Mouse (Mus musculus): Measurements from ENCODE around the gene Copz2. TPM values are rescaled to one million over a fixed set of nuclear protein-coding genes. Genes with fewer than 3 reads are reported as not detected.
A peak's percentile ranks its signal among the peaks of the same experiment; 100 is the strongest.

Copz2 gene
- total RNA-seq, 2 experiments from 2014 or later: 57.4 to 63.3 TPM

- DNase-seq: peak; percentile 30 to 55
These were observed 53.3 kb downstream of the Copz2 start for GRCm38 (mm10) chr11:96902639-96903635.

- no peak for DNase-seq
These were observed 56.9 kb downstream of the Copz2 start for GRCm38 (mm10) chr11:96906431-96907161.

GRCm38 (mm10) chr11:96908594-96908993, 58.9 kb downstream of the Copz2 start:
- DNase-seq: no peak

- DNase-seq: peak; percentile 79 to 80
These were observed 60.3 kb downstream of the Copz2 start for GRCm38 (mm10) chr11:96910003-96910402.

Small RNAs within 50 kb of the gene (microRNA-seq; reads per million reads assigned to microRNA genes)
- 854 reads per million, percentile 76 among the genes with 10 or more reads in this experiment for gene Mir152

Other genes with a start within 250 kb of the Copz2 start
- 10 to 100 TPM; 21.1 to 35.0 TPM for gene Snx11, start 72.3 kb upstream of the Copz2 start, total RNA-seq (2021)
- 10 to 100 TPM; 77.2 to 78.2 TPM for gene Cbx1, start 60.7 kb upstream of the Copz2 start, total RNA-seq (2021)
- 100 to 1,000 TPM; 526 to 605 TPM for gene Nfe2l1, start 19.9 kb upstream of the Copz2 start, total RNA-seq (2021)
- gene Cdk5rap3, start 66.6 kb downstream of the Copz2 start, total RNA-seq (2021): 10 to 100 TPM; 44.1 to 58.8 TPM
- under 1 TPM; 0.16 to 0.66 TPM for gene Prr15l, start 78.2 kb downstream of the Copz2 start, total RNA-seq (2021)
- gene Pnpo, start 94.1 kb downstream of the Copz2 start, total RNA-seq (2021): 10 to 100 TPM; 29.6 to 34.2 TPM
- 10 to 100 TPM; 14.5 to 16.6 TPM for gene Sp2, start 133.1 kb downstream of the Copz2 start, total RNA-seq (2021)
- under 1 TPM; 0.16 to 0.23 TPM for gene Sp6, start 163.5 kb downstream of the Copz2 start, total RNA-seq (2021)
- gene Scrn2, start 180.1 kb downstream of the Copz2 start, total RNA-seq (2021): 10 to 100 TPM; 15.7 to 18.8 TPM
- gene Lrrc46, start 191.5 kb downstream of the Copz2 start, total RNA-seq (2021): 1 to 10 TPM; 1.3 TPM
- gene Mrpl10, start 191.7 kb downstream of the Copz2 start, total RNA-seq (2021): 100 to 1,000 TPM; 131 to 141 TPM
- gene Osbpl7, start 200.8 kb downstream of the Copz2 start, total RNA-seq (2021): 1 to 10 TPM; 7.8 to 9.1 TPM

All from adrenal gland, postnatal 36 days (tissue).